Mouse (Mus musculus) frontal cortex, adult (tissue): ENCODE measurements at regions not wholly inside any gene's neighbourhood (a gene's known extent, or its start where the extent isn't known, plus 50 kb on each side); places are given as distances from the start of the nearest gene placed in this dataset.

ENCODE experiments used
- ATAC-seq: cut with Nextera tagmentation; 2 replicates; pipeline ENCODE4 v1.9.2; 2017; ENCODE audit warnings: mild to moderate bottlenecking, moderate library complexity, mixed read lengths; ENCODE audit not compliant: low TSS enrichment

DNA sequence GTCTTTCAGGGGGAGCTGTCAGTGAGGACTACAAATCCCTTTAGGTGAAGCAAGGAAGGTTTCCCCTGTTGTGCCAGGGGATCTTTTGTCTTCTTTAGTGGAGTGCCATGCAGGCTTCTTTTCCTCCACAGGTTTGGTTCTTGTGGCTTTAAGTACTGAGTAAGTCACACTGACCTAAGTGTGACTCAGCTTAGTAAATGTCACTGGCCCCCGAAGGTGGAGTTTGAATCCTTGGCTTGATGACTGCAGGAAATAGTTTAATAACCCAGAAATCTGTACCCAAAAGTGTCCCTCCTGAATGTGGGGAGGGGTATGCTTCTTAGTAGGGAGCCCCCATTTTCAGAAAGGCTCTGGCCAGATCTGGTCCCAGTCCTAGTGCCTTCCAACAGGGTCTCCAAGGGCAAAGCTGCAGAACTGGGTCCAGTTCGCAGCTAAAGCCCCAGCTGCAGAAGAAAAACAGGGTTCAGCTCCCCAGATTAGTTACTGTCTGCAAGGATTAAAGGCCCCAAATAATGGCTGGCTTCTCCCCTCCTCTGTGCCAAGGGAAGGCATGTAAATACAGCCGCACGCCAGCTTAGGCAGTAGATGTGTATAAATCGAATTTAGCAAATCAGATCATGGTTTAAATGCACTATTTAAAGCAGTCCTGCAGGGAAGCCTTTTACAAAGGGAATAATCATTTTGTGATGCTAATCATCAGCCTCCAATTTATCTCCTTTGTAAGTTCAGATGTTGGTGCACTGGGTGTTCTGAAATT, 51.6 kb upstream of the Polg start:
- no peak for ATAC-seq

DNA sequence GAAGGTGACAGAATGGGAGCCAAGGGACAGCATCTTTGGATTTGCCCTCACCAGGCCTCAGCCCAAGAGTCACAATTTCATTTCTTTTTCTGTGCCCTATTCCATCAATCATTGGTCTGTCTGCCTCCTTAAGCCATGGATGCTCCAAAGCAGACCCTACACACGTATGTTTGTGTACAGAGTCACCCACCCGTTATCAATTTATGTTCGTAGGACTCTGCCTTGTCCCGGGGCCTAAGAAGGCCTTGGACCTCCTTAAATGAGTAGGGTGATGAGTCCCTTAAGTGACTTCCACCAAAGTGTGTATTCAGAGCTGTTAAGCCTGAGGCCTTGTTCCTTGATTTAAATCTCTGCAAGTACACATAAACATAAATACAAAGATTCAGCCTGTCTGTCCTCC, 50.1 kb upstream of the Polg start:
- no peak for ATAC-seq
